Mouse (Mus musculus) testis, adult 2 months (tissue): ENCODE data around the gene Scimp.

Source experiments
- CTCF ChIP-seq: fragments of 200-500 bp; IDR thresholded peaks from 2 replicates; pipeline ENCODE4 v1.5.1; 2012; ENCODE audit warnings: low read depth, mild to moderate bottlenecking, inconsistent platforms, low read length, moderate library complexity; ENCODE audit not compliant: control insufficient read depth, insufficient read depth, insufficient replicate concordance
- POLR2A ChIP-seq: fragments of 200-500 bp; IDR thresholded peaks from 2 replicates; pipeline ENCODE4 v1.6.1; 2012; ENCODE audit warnings: low read depth, mild to moderate bottlenecking, inconsistent platforms, low read length, moderate library complexity; ENCODE audit not compliant: control insufficient read depth

GRCm38 (mm10) chr11:70762641-70763040 lies 49.7 kb downstream of the Scimp start:
- no peak for TF ChIP-seq POLR2A
- no peak for TF ChIP-seq CTCF
